Mouse (Mus musculus): ENCODE results near the gene Zp3. TPM values are rescaled to one million over a fixed set of nuclear protein-coding genes. Genes with fewer than 3 reads are reported as not detected.

Gene Zp3
- polyA plus RNA-seq, 1 experiment, result not detected

GRCm38 (mm10) chr5:135952830-135953229 is 27.1 kb upstream of the Zp3 start:
- H3K27me3 ChIP-seq (ENCODE audit: control insufficient read depth, insufficient read depth, low read length), result 0 out of 2 replicates have a peak, but pooled peaks cover 2% of the 10 kb centered on the region
- no peak for TF ChIP-seq CTCF (IDR thresholded peaks at IDR 0.05; ENCODE audit: extremely low read depth, insufficient read length, insufficient replicate concordance, low read depth, low read length)
- no peak for TF ChIP-seq POLR2A (IDR thresholded peaks at IDR 0.05; ENCODE audit: low read depth, low read length)
- peaks cover 5% of the 10 kb centered on the region for H3K4me1 ChIP-seq (ENCODE audit: control insufficient read depth, insufficient read depth, insufficient read length, low read length)
- H3K27ac ChIP-seq (ENCODE audit: insufficient read depth, low read depth, low read length), result no peak overlapping the region
- 80% methylated on average over 2 of the region's 2 CpGs for WGBS
- no peaks in the 10 kb centered on the region for H3K36me3 ChIP-seq (ENCODE audit: control insufficient read depth, insufficient read depth, low read length)
- no peak overlapping the region for H3K4me3 ChIP-seq (ENCODE audit: low read depth, low read length)

- peaks cover 11% of the 10 kb centered on the region for H3K4me1 ChIP-seq (ENCODE audit: control insufficient read depth, insufficient read depth, insufficient read length, low read length)
- peak overlapping the region; percentile 92 for H3K27ac ChIP-seq (ENCODE audit: insufficient read depth, low read depth, low read length)
- no peak for TF ChIP-seq CTCF (IDR thresholded peaks at IDR 0.05; ENCODE audit: extremely low read depth, insufficient read length, insufficient replicate concordance, low read depth, low read length)
- no peak for TF ChIP-seq POLR2A (IDR thresholded peaks at IDR 0.05; ENCODE audit: low read depth, low read length)
- 80% methylated on average over 9 of the region's 9 CpGs for WGBS
- no peak overlapping the region; the same call in 1 of the 2 replicates for H3K4me3 ChIP-seq (ENCODE audit: low read depth, low read length)
- H3K36me3 ChIP-seq (ENCODE audit: control insufficient read depth, insufficient read depth, low read length), result no peaks in the 10 kb centered on the region
- no peaks in the 10 kb centered on the region for H3K27me3 ChIP-seq (ENCODE audit: control insufficient read depth, insufficient read depth, low read length)
Measured at GRCm38 (mm10) chr5:135956300-135957206, 23.3 kb upstream of the Zp3 start.

- Histone ChIP-seq H3K27ac (ENCODE audit: insufficient read depth, low read depth, low read length) (peak overlapping the region; percentile 95), H3K4me3 (ENCODE audit: low read depth, low read length) (peak overlapping the region; percentile 59), H3K4me1 (ENCODE audit: control insufficient read depth, insufficient read depth, insufficient read length, low read length) (peaks cover 15% of the 10 kb centered on the region), H3K27me3 (ENCODE audit: control insufficient read depth, insufficient read depth, low read length) (no peaks in the 10 kb centered on the region), H3K36me3 (ENCODE audit: control insufficient read depth, insufficient read depth, low read length) (no peaks in the 10 kb centered on the region)
- 7% methylated on average over 28 of the region's 28 CpGs for whole genome bisulfite sequencing
- TF ChIP-seq CTCF (IDR thresholded peaks at IDR 0.05; ENCODE audit: extremely low read depth, insufficient read length, insufficient replicate concordance, low read depth, low read length) (no peak), POLR2A (IDR thresholded peaks at IDR 0.05; ENCODE audit: low read depth, low read length) (peak; percentile 90)
Measured at GRCm38 (mm10) chr5:135957207-135957974, 22.5 kb upstream of the Zp3 start.

- Histone ChIP-seq H3K27me3 (ENCODE audit: control insufficient read depth, insufficient read depth, low read length) (no peaks in the 10 kb centered on the region), H3K4me3 (ENCODE audit: low read depth, low read length) (no peak overlapping the region; the same call in 1 of the 2 replicates), H3K4me1 (ENCODE audit: control insufficient read depth, insufficient read depth, insufficient read length, low read length) (peaks cover 19% of the 10 kb centered on the region), H3K27ac (ENCODE audit: insufficient read depth, low read depth, low read length) (peak overlapping the region; percentile 95), H3K36me3 (ENCODE audit: control insufficient read depth, insufficient read depth, low read length) (no peaks in the 10 kb centered on the region)
- WGBS, result 89% methylated on average over 4 of the region's 4 CpGs
- TF ChIP-seq CTCF (IDR thresholded peaks at IDR 0.05; ENCODE audit: extremely low read depth, insufficient read length, insufficient replicate concordance, low read depth, low read length) (no peak), POLR2A (IDR thresholded peaks at IDR 0.05; ENCODE audit: low read depth, low read length) (no peak)
Measured at GRCm38 (mm10) chr5:135958367-135958766, 21.5 kb upstream of the Zp3 start.

- no peak overlapping the region for H3K4me3 ChIP-seq (ENCODE audit: low read depth, low read length)
- no peak overlapping the region for H3K27ac ChIP-seq (ENCODE audit: insufficient read depth, low read depth, low read length)
- TF ChIP-seq CTCF (IDR thresholded peaks at IDR 0.05; ENCODE audit: extremely low read depth, insufficient read length, insufficient replicate concordance, low read depth, low read length) (no peak), POLR2A (IDR thresholded peaks at IDR 0.05; ENCODE audit: low read depth, low read length) (no peak)
- no peaks in the 10 kb centered on the region for H3K36me3 ChIP-seq (ENCODE audit: control insufficient read depth, insufficient read depth, low read length)
- H3K27me3 ChIP-seq (ENCODE audit: control insufficient read depth, insufficient read depth, low read length), result no peaks in the 10 kb centered on the region
- 93% methylated on average over 7 of the region's 7 CpGs for WGBS
- peaks cover 19% of the 10 kb centered on the region for H3K4me1 ChIP-seq (ENCODE audit: control insufficient read depth, insufficient read depth, insufficient read length, low read length)
Measured at GRCm38 (mm10) chr5:135959911-135960310, 20.0 kb upstream of the Zp3 start.

- no peaks in the 10 kb centered on the region for H3K27me3 ChIP-seq (ENCODE audit: control insufficient read depth, insufficient read depth, low read length)
- peaks cover 25% of the 10 kb centered on the region for H3K4me1 ChIP-seq (ENCODE audit: control insufficient read depth, insufficient read depth, insufficient read length, low read length)
- TF ChIP-seq CTCF (IDR thresholded peaks at IDR 0.05; ENCODE audit: extremely low read depth, insufficient read length, insufficient replicate concordance, low read depth, low read length), result no peak
- H3K36me3 ChIP-seq (ENCODE audit: control insufficient read depth, insufficient read depth, low read length), result no peaks in the 10 kb centered on the region
- H3K4me3 ChIP-seq (ENCODE audit: low read depth, low read length), result no peak overlapping the region
- 96% methylated on average over 15 of the region's 15 CpGs for WGBS
- peak overlapping the region; percentile 96; the same call in 1 of the 2 replicates for H3K27ac ChIP-seq (ENCODE audit: insufficient read depth, low read depth, low read length)
Measured at GRCm38 (mm10) chr5:135960909-135961635, 18.8 kb upstream of the Zp3 start.

Data from small intestine, adult 2 months (tissue).